Mouse (Mus musculus): ENCODE measurements around the gene Slc26a9. TPM values are rescaled to one million over a fixed set of nuclear protein-coding genes. Genes with fewer than 3 reads are reported as not detected.

Gene Slc26a9
- polyA plus RNA-seq, 1 experiment = not detected

DNA sequence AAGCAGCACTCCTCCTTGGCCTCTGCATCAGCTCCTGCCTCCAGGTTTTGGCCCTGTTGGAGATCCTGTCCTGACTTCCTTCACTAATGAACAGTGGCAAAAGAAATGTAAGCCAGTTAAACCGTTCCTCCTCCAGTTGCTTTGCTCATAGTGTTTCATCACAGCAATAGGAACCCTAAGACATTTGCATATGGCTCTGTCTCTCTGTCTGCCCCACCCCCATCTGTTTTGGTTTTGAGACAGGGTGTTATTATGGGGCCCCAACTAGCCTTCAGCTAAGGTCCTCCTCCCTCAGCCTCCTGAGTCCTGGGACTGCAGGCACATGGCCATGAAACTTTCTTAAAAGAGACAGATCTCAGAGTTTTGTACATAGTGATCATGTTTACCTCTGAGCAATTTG, 56.2 kb downstream of the Slc26a9 start:
- no peak overlapping the region for H3K4me3 ChIP-seq (ENCODE audit: insufficient read depth, low read length)
- TF ChIP-seq CTCF (IDR thresholded peaks at IDR 0.05; ENCODE audit: low read depth, low read length) = no peak
- TF ChIP-seq POLR2A (IDR thresholded peaks at IDR 0.05; ENCODE audit: borderline replicate concordance, low read depth, low read length) = no peak
- H3K27ac ChIP-seq (ENCODE audit: insufficient read depth, low read depth, low read length) = no peak overlapping the region
- H3K4me1 ChIP-seq (ENCODE audit: control insufficient read depth, insufficient read depth, low read length) = no peaks in the 10 kb centered on the region

DNA sequence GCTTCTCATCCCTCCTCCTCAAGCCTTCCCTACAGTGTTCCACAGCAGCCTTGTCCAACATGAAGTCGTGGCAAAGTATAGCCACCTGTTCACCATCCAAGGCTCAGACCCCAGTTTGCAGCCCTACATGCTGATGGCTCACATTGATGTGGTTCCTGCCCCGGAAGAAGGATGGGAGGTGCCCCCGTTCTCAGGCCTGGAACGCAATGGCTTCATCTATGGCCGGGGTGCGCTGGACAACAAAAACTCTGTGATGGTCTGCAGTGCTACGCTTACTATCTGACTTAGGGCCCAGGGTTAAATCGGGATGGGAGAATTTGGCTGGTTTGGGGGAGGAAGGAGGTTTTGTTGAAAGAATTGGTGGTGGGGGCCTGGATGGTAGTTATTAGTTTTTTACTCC, 57.2 kb downstream of the Slc26a9 start:
- TF ChIP-seq POLR2A (IDR thresholded peaks at IDR 0.05; ENCODE audit: borderline replicate concordance, low read depth, low read length) (no peak), CTCF (IDR thresholded peaks at IDR 0.05; ENCODE audit: low read depth, low read length) (no peak)

DNA sequence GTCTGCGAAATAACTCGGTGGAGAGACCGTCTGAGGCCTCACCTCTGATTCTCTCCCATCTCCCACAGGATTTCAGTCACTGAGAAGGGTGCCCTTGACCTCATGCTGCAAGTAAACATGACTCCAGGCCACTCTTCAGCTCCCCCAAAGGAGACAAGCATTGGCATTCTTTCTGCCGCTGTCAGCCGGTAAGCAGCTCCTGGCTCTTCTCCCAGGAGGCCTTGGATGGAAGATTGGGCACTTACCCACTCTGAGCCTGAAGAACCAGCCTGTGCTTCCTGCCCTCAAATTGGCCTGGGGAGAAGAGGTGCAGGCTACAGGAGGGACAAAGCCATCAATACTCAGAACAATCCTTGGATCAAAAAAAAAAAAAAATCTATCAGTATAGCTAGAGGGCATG, 58.8 kb downstream of the Slc26a9 start:
- Histone ChIP-seq H3K4me1 (ENCODE audit: control insufficient read depth, insufficient read depth, low read length) (no peaks in the 10 kb centered on the region), H3K27ac (ENCODE audit: insufficient read depth, low read depth, low read length) (no peak overlapping the region), H3K4me3 (ENCODE audit: insufficient read depth, low read length) (no peak overlapping the region)
- TF ChIP-seq POLR2A (IDR thresholded peaks at IDR 0.05; ENCODE audit: borderline replicate concordance, low read depth, low read length) (no peak), CTCF (IDR thresholded peaks at IDR 0.05; ENCODE audit: low read depth, low read length) (no peak)

More for the DNA sequence above, 57.2 kb downstream of the Slc26a9 start:
- Histone ChIP-seq H3K4me1 (ENCODE audit: control insufficient read depth, insufficient read depth, low read length) (no peaks in the 10 kb centered on the region), H3K4me3 (ENCODE audit: insufficient read depth, low read length) (no peak overlapping the region), H3K27ac (ENCODE audit: insufficient read depth, low read depth, low read length) (no peak overlapping the region)

GRCm38 (mm10) chr1:131804166-131804565, 60.3 kb downstream of the Slc26a9 start:
- H3K27ac ChIP-seq (ENCODE audit: insufficient read depth, low read depth, low read length) = no peak overlapping the region
- TF ChIP-seq POLR2A (IDR thresholded peaks at IDR 0.05; ENCODE audit: borderline replicate concordance, low read depth, low read length) (no peak), CTCF (IDR thresholded peaks at IDR 0.05; ENCODE audit: low read depth, low read length) (no peak)
- no peak overlapping the region for H3K4me3 ChIP-seq (ENCODE audit: insufficient read depth, low read length)
- H3K4me1 ChIP-seq (ENCODE audit: control insufficient read depth, insufficient read depth, low read length) = no peaks in the 10 kb centered on the region

DNA sequence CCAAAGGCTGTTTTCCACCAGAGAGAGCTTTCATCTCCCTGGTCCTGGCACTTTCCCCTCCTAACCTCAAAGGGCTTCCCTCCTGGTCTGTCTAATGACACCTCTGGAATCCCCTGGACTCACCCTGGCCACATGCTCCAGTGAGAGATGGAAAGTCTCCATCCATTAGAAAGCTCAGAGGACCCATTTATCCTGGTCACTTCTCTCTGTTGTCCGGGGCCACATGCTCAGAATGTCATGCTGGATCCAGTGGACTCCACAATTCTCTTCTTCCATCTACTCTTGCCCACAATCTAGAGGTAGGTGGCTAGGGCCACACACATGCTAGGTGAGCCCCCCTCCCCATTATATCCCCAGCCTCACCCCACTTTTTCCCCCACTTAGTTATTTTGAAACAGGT, 65.2 kb downstream of the Slc26a9 start:
- H3K27ac ChIP-seq (ENCODE audit: insufficient read depth, low read depth, low read length) = no peak overlapping the region
- no peak overlapping the region for H3K4me3 ChIP-seq (ENCODE audit: insufficient read depth, low read length)
- TF ChIP-seq CTCF (IDR thresholded peaks at IDR 0.05; ENCODE audit: low read depth, low read length) (no peak), POLR2A (IDR thresholded peaks at IDR 0.05; ENCODE audit: borderline replicate concordance, low read depth, low read length) (no peak)
- H3K4me1 ChIP-seq (ENCODE audit: control insufficient read depth, insufficient read depth, low read length) = no peaks in the 10 kb centered on the region

- no peak overlapping the region for H3K27ac ChIP-seq (ENCODE audit: insufficient read depth, low read depth, low read length)
- no peak overlapping the region for H3K4me3 ChIP-seq (ENCODE audit: insufficient read depth, low read length)
- H3K4me1 ChIP-seq (ENCODE audit: control insufficient read depth, insufficient read depth, low read length) = no peaks in the 10 kb centered on the region
- no peak for TF ChIP-seq CTCF (IDR thresholded peaks at IDR 0.05; ENCODE audit: low read depth, low read length)
Observed at GRCm38 (mm10) chr1:131809651-131810050, 65.8 kb downstream of the Slc26a9 start.

GRCm38 (mm10) chr1:131811393-131811792, 67.6 kb downstream of the Slc26a9 start:
- Histone ChIP-seq H3K4me1 (ENCODE audit: control insufficient read depth, insufficient read depth, low read length) (no peaks in the 10 kb centered on the region), H3K4me3 (ENCODE audit: insufficient read depth, low read length) (no peak overlapping the region), H3K27ac (ENCODE audit: insufficient read depth, low read depth, low read length) (no peak overlapping the region)
- TF ChIP-seq POLR2A (IDR thresholded peaks at IDR 0.05; ENCODE audit: borderline replicate concordance, low read depth, low read length) = no peak
- no peak for TF ChIP-seq CTCF (IDR thresholded peaks at IDR 0.05; ENCODE audit: low read depth, low read length)

- Histone ChIP-seq H3K4me1 (ENCODE audit: control insufficient read depth, insufficient read depth, low read length) (no peaks in the 10 kb centered on the region), H3K27ac (ENCODE audit: insufficient read depth, low read depth, low read length) (no peak overlapping the region), H3K4me3 (ENCODE audit: insufficient read depth, low read length) (no peak overlapping the region)
- no peak for TF ChIP-seq CTCF (IDR thresholded peaks at IDR 0.05; ENCODE audit: low read depth, low read length)
- no peak for TF ChIP-seq POLR2A (IDR thresholded peaks at IDR 0.05; ENCODE audit: borderline replicate concordance, low read depth, low read length)
Observed at GRCm38 (mm10) chr1:131812006-131812405, 68.2 kb downstream of the Slc26a9 start.

GRCm38 (mm10) chr1:131812631-131813295, 68.9 kb downstream of the Slc26a9 start:
- Histone ChIP-seq H3K4me1 (ENCODE audit: control insufficient read depth, insufficient read depth, low read length) (no peaks in the 10 kb centered on the region), H3K27ac (ENCODE audit: insufficient read depth, low read depth, low read length) (no peak overlapping the region), H3K4me3 (ENCODE audit: insufficient read depth, low read length) (no peak overlapping the region)
- TF ChIP-seq CTCF (IDR thresholded peaks at IDR 0.05; ENCODE audit: low read depth, low read length) = no peak
- TF ChIP-seq POLR2A (IDR thresholded peaks at IDR 0.05; ENCODE audit: borderline replicate concordance, low read depth, low read length) = no peak

DNA sequence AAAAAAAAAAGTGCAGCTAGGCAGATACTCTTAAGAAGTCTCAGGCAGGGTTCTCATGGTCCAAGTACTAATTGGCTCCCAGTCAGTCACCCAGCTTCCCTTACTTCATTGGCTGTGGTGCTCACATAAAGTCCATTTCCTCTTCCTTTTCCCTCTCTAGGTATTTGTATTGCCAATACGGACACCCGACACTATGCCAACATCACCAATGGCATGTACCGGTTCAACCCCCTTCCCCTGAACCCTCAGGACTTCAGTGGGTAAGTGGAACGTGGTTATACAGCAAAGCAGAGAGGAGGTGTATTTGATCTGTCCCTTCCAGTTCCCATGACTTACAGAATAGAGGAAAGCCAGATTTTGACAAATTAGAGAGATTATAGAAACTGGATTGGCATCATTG, 69.9 kb downstream of the Slc26a9 start:
- Histone ChIP-seq H3K27ac (ENCODE audit: insufficient read depth, low read depth, low read length) (no peak overlapping the region), H3K4me1 (ENCODE audit: control insufficient read depth, insufficient read depth, low read length) (no peaks in the 10 kb centered on the region), H3K4me3 (ENCODE audit: insufficient read depth, low read length) (no peak overlapping the region)
- TF ChIP-seq CTCF (IDR thresholded peaks at IDR 0.05; ENCODE audit: low read depth, low read length) = no peak

GRCm38 (mm10) chr1:131814191-131814590, 70.4 kb downstream of the Slc26a9 start:
- Histone ChIP-seq H3K4me1 (ENCODE audit: control insufficient read depth, insufficient read depth, low read length) (no peaks in the 10 kb centered on the region), H3K27ac (ENCODE audit: insufficient read depth, low read depth, low read length) (no peak overlapping the region), H3K4me3 (ENCODE audit: insufficient read depth, low read length) (no peak overlapping the region)
- TF ChIP-seq CTCF (IDR thresholded peaks at IDR 0.05; ENCODE audit: low read depth, low read length) (no peak), POLR2A (IDR thresholded peaks at IDR 0.05; ENCODE audit: borderline replicate concordance, low read depth, low read length) (no peak)

Measured in bone marrow macrophage, adult 2 months (primary cell).